Mouse (Mus musculus) thymus, postnatal 10 days (tissue): ENCODE measurements around the gene Tnip1.
"Not testable (repeated sequence)": the region's sequence is repeated elsewhere in the genome, so short reads cannot be mapped to it uniquely, and the experiment has no call there.

ENCODE experiments used
- DNase-seq, 2 experiments: peaks; one replicate each; pipeline ENCODE4 v3.0.0; 2021; ENCODE audit warnings: low spot score in 2 of 2

Tnip1 gene

GRCm38 (mm10) chr11:54972049-54972723, 9.5 kb upstream of the Tnip1 start:
- DNase-seq: peak; percentile 27 to 41

GRCm38 (mm10) chr11:54971365-54972048, 8.8 kb upstream of the Tnip1 start:
- no peak for DNase-seq

DNA sequence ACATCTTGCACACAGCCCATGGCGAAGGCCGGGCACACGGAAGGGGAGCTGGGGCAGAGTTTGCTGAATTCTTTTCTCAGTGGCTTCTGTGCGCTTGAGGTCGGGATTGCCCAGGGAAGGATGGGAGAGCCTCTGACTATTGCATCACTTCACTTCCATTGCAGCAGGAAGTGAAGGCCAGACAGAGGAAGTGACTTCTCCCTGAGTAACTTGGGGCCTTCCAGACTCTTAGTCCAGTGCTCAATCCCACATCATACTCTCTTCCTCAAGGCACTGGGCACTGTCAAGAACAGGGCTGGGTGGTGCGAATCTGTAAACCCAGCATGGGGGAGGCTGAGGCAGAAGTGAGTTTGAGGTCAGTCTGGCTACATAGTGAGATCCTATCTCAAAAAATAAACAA, 2.5 kb upstream of the Tnip1 start:
- DNase-seq: no peak

- no peak for DNase-seq
These were observed 796 bp downstream of the Tnip1 start for GRCm38 (mm10) chr11:54961921-54962320.

DNA sequence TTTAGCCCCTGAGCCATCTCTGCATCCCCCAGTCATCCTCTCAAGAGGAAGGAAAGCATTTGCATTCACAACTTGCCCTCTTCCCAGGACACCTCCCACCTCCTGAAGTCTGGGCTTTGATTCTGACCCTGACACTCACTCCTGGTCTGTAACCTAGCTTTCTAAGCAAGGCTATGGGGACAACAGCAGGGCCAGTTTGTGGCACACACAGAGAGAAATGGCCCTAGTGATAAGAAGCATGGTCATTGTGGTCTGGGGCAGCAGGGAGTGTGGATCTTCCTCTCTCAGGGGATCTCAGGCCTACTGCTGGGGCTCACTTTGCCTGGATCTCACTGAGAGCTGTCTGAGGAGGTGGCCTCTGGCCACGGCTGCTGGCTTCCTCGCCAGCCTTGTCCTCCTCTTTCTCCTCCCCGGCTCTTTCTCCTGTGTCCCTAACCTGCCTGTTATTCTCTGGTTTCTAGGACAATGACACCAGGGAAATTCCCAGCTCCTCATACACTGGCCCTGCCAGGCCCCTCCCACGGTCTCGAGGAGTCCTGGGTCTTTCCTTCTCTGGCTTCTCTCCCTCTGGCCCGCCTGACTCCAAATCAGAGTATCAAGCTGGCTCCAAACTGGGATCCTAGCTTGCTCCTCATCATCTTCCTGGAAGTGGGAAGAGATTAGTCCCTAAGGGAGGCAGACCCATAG, 1.4 kb downstream of the Tnip1 start:
- DNase-seq: no peak

- DNase-seq: no peak
These were observed 2.5 kb downstream of the Tnip1 start for GRCm38 (mm10) chr11:54960251-54960650.

GRCm38 (mm10) chr11:54958571-54959073, 4.1 kb downstream of the Tnip1 start:
- DNase-seq: peak; percentile 41 to 46

- DNase-seq: not testable (repeated sequence)
These were observed 5.0 kb downstream of the Tnip1 start for GRCm38 (mm10) chr11:54957708-54958107.

- peak; percentile 57 to 58 for DNase-seq
These were observed 5.8 kb downstream of the Tnip1 start for GRCm38 (mm10) chr11:54956912-54957311.

GRCm38 (mm10) chr11:54955735-54956480, 6.8 kb downstream of the Tnip1 start:
- DNase-seq: peak; percentile 97 to 98

DNA sequence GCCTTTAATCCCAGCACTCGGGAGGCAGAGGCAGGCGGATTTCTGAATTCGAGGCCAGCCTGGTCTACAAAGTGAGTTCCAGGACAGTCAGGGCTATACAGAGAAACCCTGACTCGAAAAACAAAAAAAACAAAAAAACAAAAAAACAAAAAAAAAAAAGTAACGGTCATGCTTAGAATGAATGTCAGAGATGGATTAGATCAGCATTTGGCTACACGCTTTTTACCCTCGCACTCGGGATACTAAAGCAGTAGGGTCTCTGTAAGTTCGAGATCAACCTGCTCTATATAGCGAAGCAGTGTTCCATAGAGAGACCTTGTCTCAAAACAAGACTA, 7.3 kb downstream of the Tnip1 start:
- not testable (repeated sequence) for DNase-seq

- DNase-seq: no peak
These were observed 8.0 kb downstream of the Tnip1 start for GRCm38 (mm10) chr11:54954716-54955115.

GRCm38 (mm10) chr11:54953993-54954446, 8.7 kb downstream of the Tnip1 start:
- no peak for DNase-seq

DNA sequence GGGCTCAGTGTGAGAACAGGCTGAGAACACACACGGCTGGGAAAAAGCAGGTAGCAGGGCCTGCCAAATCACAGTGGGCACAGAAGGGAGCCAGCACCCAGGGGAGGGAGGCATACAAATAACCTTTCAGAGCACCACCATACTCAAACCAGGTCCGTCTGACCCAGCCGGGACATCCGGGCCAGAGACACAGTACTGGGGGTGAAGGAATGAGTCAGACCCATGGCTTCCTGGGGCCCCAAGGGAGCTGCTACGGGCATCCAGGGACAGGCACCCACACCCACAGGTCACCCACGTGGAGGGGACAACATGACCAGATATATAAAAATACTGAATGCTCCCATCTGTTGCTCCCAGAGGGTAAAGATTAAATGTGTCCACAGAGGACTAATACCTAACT, 10.1 kb downstream of the Tnip1 start:
- DNase-seq: no peak

DNA sequence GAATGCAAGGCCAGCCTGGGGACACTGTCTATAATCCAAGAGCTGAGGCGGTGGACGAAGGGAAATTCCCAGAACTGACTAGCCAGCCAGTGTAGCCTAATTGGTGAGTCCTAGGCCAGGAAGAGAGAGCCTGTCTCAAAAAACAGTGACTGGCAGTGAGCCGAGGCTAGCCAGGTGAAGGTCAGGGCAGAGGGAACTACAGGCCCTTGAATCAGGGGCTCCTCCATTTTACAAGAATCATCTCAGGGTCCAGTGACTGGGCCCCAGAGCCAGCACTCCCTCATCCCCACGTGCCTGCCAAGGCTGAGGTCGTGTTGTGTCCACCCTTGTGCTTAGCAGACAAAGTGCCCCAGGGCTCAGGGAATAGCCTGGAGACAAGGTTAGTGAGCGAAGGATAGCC, 12.0 kb downstream of the Tnip1 start:
- no peak for DNase-seq

DNA sequence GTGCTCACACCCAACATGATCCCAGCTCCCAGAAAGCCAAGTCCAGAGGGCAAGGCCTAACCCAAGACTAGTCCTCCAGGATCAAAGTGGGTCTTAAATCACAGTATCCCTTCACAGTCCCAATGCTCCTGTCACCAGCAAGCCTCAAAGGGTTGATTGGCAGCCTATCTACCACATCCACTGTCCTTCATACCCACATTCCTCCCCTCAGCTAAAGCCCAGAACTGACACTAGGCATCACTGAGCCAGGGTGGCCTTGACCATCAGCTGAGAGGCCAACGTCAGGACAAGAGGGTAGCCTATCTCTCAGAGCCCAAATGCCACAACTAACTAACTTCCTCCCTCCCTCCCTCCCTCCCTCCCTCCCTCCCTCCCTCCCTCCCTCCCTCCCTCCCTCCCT, 13.0 kb downstream of the Tnip1 start:
- no peak for DNase-seq

GRCm38 (mm10) chr11:54944702-54945101, 18.0 kb downstream of the Tnip1 start:
- DNase-seq: no peak

DNA sequence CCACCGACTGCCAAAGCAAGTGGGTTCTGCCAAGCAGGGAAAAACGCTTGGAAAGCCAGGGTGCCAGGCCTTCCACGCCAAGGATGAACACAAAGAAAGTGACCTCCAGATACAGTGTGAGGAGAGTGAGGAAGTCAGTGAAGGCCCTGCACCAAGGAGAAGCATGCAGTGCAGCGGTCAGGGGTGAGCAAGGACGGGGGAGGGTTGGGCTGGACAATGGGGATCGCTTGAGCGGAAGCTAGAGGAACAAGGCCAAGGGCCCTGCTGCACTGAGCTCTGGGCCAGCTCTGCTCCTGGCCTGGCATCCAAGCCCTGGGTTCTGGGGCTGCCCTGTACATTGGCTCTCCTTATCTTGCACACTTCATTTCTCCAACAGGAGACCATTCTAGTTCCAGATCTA, 22.7 kb downstream of the Tnip1 start:
- DNase-seq: no peak

DNA sequence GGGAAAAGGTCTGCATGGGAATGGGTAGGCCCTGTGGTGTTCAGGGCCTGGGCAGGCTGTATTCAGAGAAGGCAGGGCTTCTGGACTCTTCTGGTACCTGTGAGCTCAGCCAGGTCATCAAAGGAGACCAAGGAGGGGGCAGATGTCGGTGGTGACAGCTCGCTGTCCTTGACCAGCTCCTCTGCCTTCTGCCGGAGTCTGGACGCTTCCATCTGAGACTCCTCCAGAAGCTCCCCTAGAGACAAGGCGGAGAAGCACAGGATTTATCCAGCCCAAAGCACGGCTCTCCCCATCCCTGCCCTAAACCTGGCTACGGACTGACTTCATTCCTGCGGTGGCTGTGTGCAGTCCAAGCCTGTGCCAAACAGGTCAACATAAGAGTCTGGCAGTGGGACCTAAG, 23.2 kb downstream of the Tnip1 start:
- DNase-seq: no peak

DNA sequence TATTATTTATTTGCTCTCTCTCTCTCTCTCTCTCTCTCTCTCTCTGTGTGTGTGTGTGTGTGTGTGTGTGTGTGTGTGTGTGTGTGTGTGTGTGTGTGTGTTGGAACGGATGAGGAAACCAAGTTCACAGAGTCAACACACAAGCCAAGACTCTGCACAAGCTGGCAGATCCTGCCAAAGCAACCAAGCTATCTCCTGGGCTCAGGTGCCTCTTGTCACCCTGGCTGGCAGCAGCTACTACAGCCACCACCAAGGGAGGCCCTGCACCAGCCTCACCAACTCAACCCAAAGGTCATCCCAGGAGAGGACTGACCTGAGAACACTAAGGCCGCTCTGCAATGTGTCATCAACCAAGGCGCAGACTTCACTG, 26.0 kb downstream of the Tnip1 start:
- DNase-seq: no peak

GRCm38 (mm10) chr11:54936035-54936770, 26.5 kb downstream of the Tnip1 start:
- DNase-seq: no peak
